Mouse (Mus musculus) liver, postnatal 0 days (tissue): ENCODE measurements around the gene Gpc5. TPM values are rescaled to one million over a fixed set of nuclear protein-coding genes. Genes with fewer than 3 reads are reported as not detected.

Source experiments
- ATAC-seq: fragments of 200-750 bp; cut with Nextera tagmentation; 2 replicates; pipeline ENCODE4 v1.8.0; 2017; ENCODE audit warnings: mild to moderate bottlenecking, moderate library complexity
- DNase-seq: peaks from one replicate; pipeline ENCODE4 v3.0.0-alpha.2; 2016
- H3K27ac ChIP-seq: fragments of 300-500 bp; sonication (generic); 2 replicates; pipeline ENCODE4 v1.5.1; 2014; ENCODE audit warnings: antibody characterized with exemption, moderate library complexity, mild to moderate bottlenecking, low read depth
- H3K27me3 ChIP-seq: fragments of 300-500 bp; sonication (generic); 2 replicates; pipeline ENCODE4 v1.6.1; 2014; ENCODE audit warnings: low read length, control low read depth, mixed read lengths; ENCODE audit not compliant: insufficient read depth
- H3K36me3 ChIP-seq: fragments of 300-500 bp; sonication (generic); replicated peaks from 2 replicates; pipeline ENCODE4 v1.6.1; 2014; ENCODE audit warnings: mild to moderate bottlenecking, control low read depth, low read length, moderate library complexity, mixed read lengths; ENCODE audit not compliant: insufficient read depth
- H3K4me1 ChIP-seq: fragments of 300-500 bp; sonication (generic); 2 replicates; pipeline ENCODE4 v1.6.1; 2014; ENCODE audit warnings: antibody characterized with exemption, mild to moderate bottlenecking, control low read depth; ENCODE audit not compliant: insufficient read depth
- H3K4me2 ChIP-seq: fragments of 300-500 bp; sonication (generic); 2 replicates; pipeline ENCODE4 v1.6.1; 2014; ENCODE audit warnings: low read depth, mild to moderate bottlenecking, low read length, moderate library complexity, mixed read lengths
- H3K4me3 ChIP-seq: fragments of 300-500 bp; sonication (generic); 2 replicates; pipeline ENCODE4 v1.5.1; 2014; ENCODE audit warnings: low read depth, low read length
- H3K9ac ChIP-seq: fragments of 300-500 bp; sonication (generic); replicated peaks from 2 replicates; pipeline ENCODE4 v1.6.1; 2014; ENCODE audit warnings: mild to moderate bottlenecking, moderate library complexity
- H3K9me3 ChIP-seq: fragments of 300-500 bp; sonication (generic); 2 replicates; pipeline ENCODE4 v1.6.1; 2016; ENCODE audit warnings: mild to moderate bottlenecking, control low read depth, low read length, mixed read lengths
- CTCF ChIP-seq: sonication (generic); IDR thresholded peaks from 2 replicates; pipeline ENCODE4 v1.5.1; 2016; ENCODE audit warnings: antibody characterized with exemption, low read depth
- EP300 ChIP-seq: IDR thresholded peaks from 2 replicates; pipeline ENCODE4 v1.6.1; 2016; ENCODE audit warnings: antibody characterized with exemption, low read depth, mild to moderate bottlenecking
- WGBS: fragments of 180-500 bp; shearing (Covaris S2); extraction: QIAGEN DNeasy Blood & Tissue Kit; methylation state at CpG from one replicate; pipeline ENCODE4 v1.1.7; 2014; ENCODE audit not compliant: insufficient replicate concordance; 5-methylcytosine and 5-hydroxymethylcytosine counted together
- polyA plus RNA-seq: library from polyadenylated mRNA; unstranded; fragments of >200 nt; fragmentation: Nextera tagmentation; extraction: Ambion mirVana; gene quantifications from 2 replicates; pipeline ENCODE4 v1.2.1, GENCODE M21; 2015

Gpc5 gene
- polyA plus RNA-seq, 1 experiment from 2014 or later, result not detected

GRCm38 (mm10) chr14:115477360-115477759 is 385.3 kb downstream of the Gpc5 start:
- no peak overlapping the region for H3K4me2 ChIP-seq
- no peaks in the 10 kb centered on the region for H3K27me3 ChIP-seq
- H3K9me3 ChIP-seq, result no peaks in the 10 kb centered on the region
- H3K9ac ChIP-seq, result no peak overlapping the region
- WGBS, result 70% methylated on average over 14 of the region's 14 CpGs
- TF ChIP-seq EP300, result no peak
- no peak for TF ChIP-seq CTCF
- DNase-seq (no peak), ATAC-seq (no peak)
- no peak overlapping the region for H3K4me3 ChIP-seq
- no peaks in the 10 kb centered on the region for H3K36me3 ChIP-seq
- no peak overlapping the region for H3K27ac ChIP-seq
- no peaks in the 10 kb centered on the region for H3K4me1 ChIP-seq

- no peaks in the 10 kb centered on the region for H3K27me3 ChIP-seq
- no peak for ATAC-seq
- DNase-seq, result no peak
- H3K4me1 ChIP-seq, result no peaks in the 10 kb centered on the region
- H3K27ac ChIP-seq, result no peak overlapping the region
- H3K9me3 ChIP-seq, result no peaks in the 10 kb centered on the region
- no peak overlapping the region for H3K4me3 ChIP-seq
- H3K9ac ChIP-seq, result no peak overlapping the region
- no peak overlapping the region for H3K4me2 ChIP-seq
- H3K36me3 ChIP-seq, result no peaks in the 10 kb centered on the region
- TF ChIP-seq CTCF (peak; percentile 46), EP300 (no peak)
These were observed 393.1 kb downstream of the Gpc5 start for GRCm38 (mm10) chr14:115485090-115485489.

GRCm38 (mm10) chr14:115500794-115501193 is 408.8 kb downstream of the Gpc5 start:
- WGBS, result 78% methylated on average over 6 of the region's 6 CpGs
- no peak overlapping the region for H3K4me3 ChIP-seq
- no peak overlapping the region for H3K27ac ChIP-seq
- H3K36me3 ChIP-seq, result no peaks in the 10 kb centered on the region
- no peaks in the 10 kb centered on the region for H3K9me3 ChIP-seq
- no peaks in the 10 kb centered on the region for H3K27me3 ChIP-seq
- ATAC-seq (no peak), DNase-seq (no peak)
- H3K4me2 ChIP-seq, result no peak overlapping the region
- no peaks in the 10 kb centered on the region for H3K4me1 ChIP-seq
- no peak for TF ChIP-seq CTCF
- no peak for TF ChIP-seq EP300
- no peak overlapping the region for H3K9ac ChIP-seq

- ATAC-seq (no peak), DNase-seq (no peak)
- Histone ChIP-seq H3K4me2 (no peak overlapping the region), H3K9me3 (no peaks in the 10 kb centered on the region), H3K4me1 (no peaks in the 10 kb centered on the region), H3K27me3 (no peaks in the 10 kb centered on the region), H3K4me3 (no peak overlapping the region), H3K9ac (no peak overlapping the region), H3K36me3 (no peaks in the 10 kb centered on the region), H3K27ac (no peak overlapping the region)
- WGBS, result 59% methylated on average over 4 of the region's 4 CpGs
- TF ChIP-seq CTCF (no peak), EP300 (no peak)
These were observed 454.7 kb downstream of the Gpc5 start for GRCm38 (mm10) chr14:115546516-115547282.

- ATAC-seq (no peak), DNase-seq (no peak)
- Histone ChIP-seq H3K4me2 (no peak overlapping the region), H3K9ac (no peak overlapping the region), H3K27me3 (no peaks in the 10 kb centered on the region), H3K4me1 (no peaks in the 10 kb centered on the region), H3K36me3 (no peaks in the 10 kb centered on the region), H3K27ac (no peak overlapping the region), H3K4me3 (no peak overlapping the region), H3K9me3 (no peaks in the 10 kb centered on the region)
- TF ChIP-seq EP300 (no peak), CTCF (no peak)
- WGBS, result 66% methylated on average over 4 of the region's 4 CpGs
These were observed 460.0 kb downstream of the Gpc5 start for GRCm38 (mm10) chr14:115551996-115552395.

GRCm38 (mm10) chr14:115580466-115581255 is 488.6 kb downstream of the Gpc5 start:
- H3K27ac ChIP-seq, result no peak overlapping the region
- H3K9ac ChIP-seq, result no peak overlapping the region
- no peaks in the 10 kb centered on the region for H3K36me3 ChIP-seq
- ATAC-seq, result no peak
- H3K4me2 ChIP-seq, result no peak overlapping the region
- DNase-seq, result no peak
- H3K27me3 ChIP-seq, result no peaks in the 10 kb centered on the region
- TF ChIP-seq EP300, result no peak
- no peak for TF ChIP-seq CTCF
- no peaks in the 10 kb centered on the region for H3K4me1 ChIP-seq
- no peak overlapping the region for H3K4me3 ChIP-seq
- no peaks in the 10 kb centered on the region for H3K9me3 ChIP-seq
- WGBS, result 62% methylated on average over 3 of the region's 3 CpGs
